Mouse (Mus musculus): ENCODE data around the gene Gata5. TPM values are rescaled to one million over a fixed set of nuclear protein-coding genes. Genes with fewer than 3 reads are reported as not detected.

Gene Gata5
- polyA plus RNA-seq (2015; fragmentation: Nextera tagmentation; extraction: Ambion mirVana), result not detected in 2 replicates

GRCm38 (mm10) chr2:180334551-180334986 is at the start of gene Gata5:
Gene Gata5, minus strand, starts transcription at chr2:180334699.

GRCm38 (mm10) chr2:180289440-180290108 is 44.9 kb downstream of the Gata5 start, which contains the start of gene Rbbp8nl:
Gene Rbbp8nl, minus strand, starts transcription at chr2:180289879.

Other genes starting within 250 kb of the Gata5 start
- gene Hrh3, start 230.2 kb downstream of the Gata5 start, polyA plus RNA-seq (2015; fragmentation: Nextera tagmentation; extraction: Ambion mirVana), result 3.0 and 3.4 TPM in 2 replicates
- gene Osbpl2, start 215.4 kb downstream of the Gata5 start, polyA plus RNA-seq (2015; fragmentation: Nextera tagmentation; extraction: Ambion mirVana), result 63.8 and 66.3 TPM in 2 replicates
- 188 and 199 TPM in 2 replicates for gene Adrm1, start 163.2 kb downstream of the Gata5 start, polyA plus RNA-seq (2015; fragmentation: Nextera tagmentation; extraction: Ambion mirVana)
- gene Lama5, start 108.8 kb downstream of the Gata5 start, polyA plus RNA-seq (2015; fragmentation: Nextera tagmentation; extraction: Ambion mirVana), result 2.1 and 2.3 TPM in 2 replicates
- 423 and 539 TPM in 2 replicates for gene Rps21, start 77.3 kb downstream of the Gata5 start, polyA plus RNA-seq (2015; fragmentation: Nextera tagmentation; extraction: Ambion mirVana)
- 26.9 and 31.4 TPM in 2 replicates for gene Cables2, start 61.2 kb downstream of the Gata5 start, polyA plus RNA-seq (2015; fragmentation: Nextera tagmentation; extraction: Ambion mirVana)
- gene Rbbp8nl, start 44.8 kb downstream of the Gata5 start, polyA plus RNA-seq (2015; fragmentation: Nextera tagmentation; extraction: Ambion mirVana), result not detected in 2 replicates
- 2.8 and 3.0 TPM in 2 replicates for gene Slco4a1, start 121.5 kb upstream of the Gata5 start, polyA plus RNA-seq (2015; fragmentation: Nextera tagmentation; extraction: Ambion mirVana)
- 3.3 and 3.4 TPM in 2 replicates for gene Ntsr1, start 165.3 kb upstream of the Gata5 start, polyA plus RNA-seq (2015; fragmentation: Nextera tagmentation; extraction: Ambion mirVana)
- 26.4 and 30.6 TPM in 2 replicates for gene Mrgbp, start 246.6 kb upstream of the Gata5 start, polyA plus RNA-seq (2015; fragmentation: Nextera tagmentation; extraction: Ambion mirVana)

All from neural tube, postnatal 0 days (tissue).